Mouse (Mus musculus) natural killer cell, adult 2 months (primary cell): ENCODE results near the gene Slc13a5.

Experiments used
- DNase-seq, 2 experiments: peaks; one replicate each; pipeline ENCODE4 v3.0.0; 2022; ENCODE audit warnings: low spot score in 2 of 2

The Slc13a5 gene

DNA sequence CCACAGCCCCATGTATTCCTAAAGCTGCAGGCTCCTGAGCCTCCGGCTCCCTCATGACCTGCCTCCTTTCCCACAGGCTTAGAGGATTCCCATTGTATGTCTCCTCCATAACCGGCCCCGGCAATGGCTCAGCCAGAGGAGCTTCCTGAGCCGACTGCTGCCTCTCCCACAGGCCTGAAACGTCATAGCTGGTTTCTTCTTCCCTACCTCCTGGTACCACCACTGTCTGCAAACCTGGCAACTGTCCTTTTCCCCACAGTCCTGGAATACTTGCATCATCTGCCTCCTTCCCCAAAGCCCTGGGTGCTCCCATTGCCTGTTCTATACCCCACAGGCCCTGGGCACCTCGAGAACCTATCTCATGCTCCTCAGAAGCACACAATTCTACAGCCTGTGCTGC is 61.8 kb downstream of the Slc13a5 start:
- no peak for DNase-seq

GRCm38 (mm10) chr11:72203440-72203839 is 63.6 kb downstream of the Slc13a5 start:
- DNase-seq: no peak

DNA sequence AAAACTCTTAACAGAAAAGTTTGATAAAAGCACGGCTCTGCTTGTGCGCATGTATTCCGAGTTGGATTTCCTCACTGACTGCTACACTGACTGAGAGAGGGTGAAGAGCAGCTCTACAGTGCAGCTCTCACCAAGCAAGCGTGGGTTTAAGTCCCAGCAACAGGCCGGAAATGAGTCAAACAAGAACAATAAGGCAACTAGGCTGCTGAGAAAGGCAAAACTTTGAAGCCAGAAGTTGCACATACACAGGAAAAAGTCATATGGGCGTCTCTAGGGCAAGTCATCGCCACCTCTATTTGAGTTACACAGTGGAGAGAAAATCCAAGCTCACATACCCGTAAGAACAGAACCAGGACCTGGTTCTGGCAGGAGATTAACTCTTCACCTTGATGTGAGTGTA is 70.5 kb downstream of the Slc13a5 start:
- DNase-seq: no peak

DNA sequence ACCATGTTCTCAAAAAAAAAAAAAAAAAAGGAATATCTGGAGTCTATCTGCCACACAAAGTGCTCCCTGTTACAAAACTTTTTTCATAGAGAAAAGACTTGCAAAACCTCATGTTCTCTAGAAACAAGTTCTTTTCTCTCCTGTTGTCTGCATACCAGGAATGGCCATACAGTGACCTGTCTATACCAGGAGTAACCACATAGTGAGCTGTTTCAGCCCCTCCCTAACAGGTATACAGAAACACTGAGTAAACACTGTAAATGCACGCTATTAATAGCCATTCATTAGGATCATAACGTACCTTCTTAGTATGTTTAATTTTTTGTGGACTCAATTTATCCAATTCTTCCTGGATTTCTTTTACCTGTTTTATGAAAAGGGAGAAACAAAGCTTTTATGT is 72.8 kb downstream of the Slc13a5 start:
- no peak for DNase-seq
